Mouse (Mus musculus) ZHBTc4 (cell line): Measurements from ENCODE around the gene Zfpm1.

Experiments
- DNase-seq: peaks from one replicate; pipeline ENCODE4 v3.0.0-alpha.2; 2011; ENCODE audit warnings: low read depth, low spot score

The Zfpm1 gene

GRCm38 (mm10) chr8:122376365-122377231 is 94.7 kb downstream of the Zfpm1 start, which contains the start of gene Zc3h18:
Gene Zc3h18 (plus strand): TSS chr8:122376609.
- DNase-seq, result peak; percentile 99

GRCm38 (mm10) chr8:122383039-122383438 is 101.1 kb downstream of the Zfpm1 start:
- no peak for DNase-seq
